Mouse (Mus musculus): ENCODE results near the gene Pnma1.

- TF ChIP-seq CTCF (IDR thresholded peaks at IDR 0.05; ENCODE audit: extremely low read depth, insufficient read depth, low read length) (no peak), POLR2A (IDR thresholded peaks at IDR 0.05; ENCODE audit: extremely low read depth, insufficient read depth, low read length) (0 out of 2 replicates have a peak, but pooled peaks have one; percentile 29)
Measured at GRCm38 (mm10) chr12:84176126-84176769, 28.0 kb upstream of the Pnma1 start.

Measured in cortical plate, adult 2 months (tissue).